Mouse (Mus musculus) E14TG2a.4 (cell line): Measurements from ENCODE around the gene Il1f5.
A peak's percentile ranks its signal among the peaks of the same experiment; 100 is the strongest.

Experiments
- H3K27me3 ChIP-seq: 2 replicates; pipeline ENCODE4 v1.6.1; 2014; ENCODE audit warnings: low read length, control low read depth; ENCODE audit not compliant: insufficient read depth
- H3K36me3 ChIP-seq: 2 replicates; pipeline ENCODE4 v1.6.1; 2014; ENCODE audit warnings: low read length, control low read depth; ENCODE audit not compliant: insufficient read depth
- H3K4me1 ChIP-seq: replicated peaks from 2 replicates; pipeline ENCODE4 v1.6.1; 2014; ENCODE audit warnings: low read depth, low read length, control low read depth
- H3K4me3 ChIP-seq: replicated peaks from 2 replicates; pipeline ENCODE4 v1.5.1; 2014; ENCODE audit warnings: mild to moderate bottlenecking, low read length
- H3K9me3 ChIP-seq: 2 replicates; pipeline ENCODE4 v1.6.1; 2014; ENCODE audit warnings: low read length, control low read depth
- CTCF ChIP-seq: conservative IDR thresholded peaks from 2 replicates; pipeline ENCODE4 v1.5.1; 2014; ENCODE audit warnings: low read length
- NANOG ChIP-seq: IDR thresholded peaks from 2 replicates; pipeline ENCODE4 v1.6.1; 2014; ENCODE audit warnings: borderline replicate concordance, low read length, mixed read lengths
- POU5F1 ChIP-seq: IDR thresholded peaks from 2 replicates; pipeline ENCODE4 v1.6.1; 2014; ENCODE audit warnings: low read length, borderline replicate concordance

Il1f5 gene

DNA sequence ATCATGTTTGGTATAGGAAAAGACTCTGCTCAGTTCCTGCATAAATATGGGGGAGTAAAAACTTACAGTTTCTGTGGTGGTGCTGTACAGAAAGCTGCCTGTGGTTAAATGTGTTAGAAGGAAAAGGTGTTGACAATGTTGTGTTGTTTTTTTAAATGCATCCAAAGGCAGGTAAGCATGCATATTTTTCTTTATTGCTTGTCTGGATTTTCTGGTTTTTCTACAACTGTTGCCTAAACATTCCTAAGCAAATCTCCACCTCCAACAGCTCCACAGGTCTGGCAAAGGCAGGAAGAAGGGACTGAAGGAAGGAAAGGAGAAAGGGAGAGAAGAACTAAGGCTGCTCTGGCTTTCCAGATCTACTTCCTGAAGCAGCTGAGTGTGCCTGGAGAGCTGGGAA, at the start of gene Il1f5:
TSS of gene Il1f5 (plus strand) at position 301 of the 400 bp plus-strand sequence.
- Histone ChIP-seq H3K9me3 (peaks cover 9% of the 10 kb centered on the region; the same call in 1 of the 2 replicates), H3K36me3 (no peaks in the 10 kb centered on the region), H3K4me3 (no peak within 1 kb of the TSS), H3K27me3 (0 out of 2 replicates have a peak, but pooled peaks cover 2% of the 10 kb centered on the region), H3K4me1 (no peaks in the 10 kb centered on the region)
- TF ChIP-seq NANOG, result no peak
- TF ChIP-seq POU5F1, result no peak
- no peak for TF ChIP-seq CTCF

DNA sequence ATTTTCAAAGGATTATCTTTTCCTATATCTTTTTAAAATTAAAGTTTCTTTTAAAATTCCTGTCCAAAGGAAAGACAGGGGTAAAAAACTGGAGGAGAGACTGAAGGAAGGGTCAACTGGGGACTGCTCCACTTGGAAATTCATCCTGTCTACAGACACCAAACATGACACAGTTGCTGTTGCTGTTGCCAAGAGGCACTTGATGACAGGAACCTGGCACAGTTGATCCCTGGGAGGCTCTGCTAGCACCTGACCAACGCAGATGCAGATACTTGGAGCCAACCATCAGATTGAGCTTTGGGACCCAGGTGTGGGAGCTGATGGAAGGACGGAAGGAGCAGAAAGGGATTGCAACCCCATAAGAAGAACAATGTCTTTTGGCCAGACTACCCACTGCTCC, 49.6 kb upstream of the Il1f5 start:
- H3K27me3 ChIP-seq, result no peaks in the 10 kb centered on the region
- no peak overlapping the region for H3K4me3 ChIP-seq
- TF ChIP-seq NANOG (no peak), CTCF (no peak), POU5F1 (no peak)
- no peaks in the 10 kb centered on the region for H3K36me3 ChIP-seq
- H3K4me1 ChIP-seq, result no peaks in the 10 kb centered on the region
- peaks cover 5% of the 10 kb centered on the region; the same call in 1 of the 2 replicates for H3K9me3 ChIP-seq

DNA sequence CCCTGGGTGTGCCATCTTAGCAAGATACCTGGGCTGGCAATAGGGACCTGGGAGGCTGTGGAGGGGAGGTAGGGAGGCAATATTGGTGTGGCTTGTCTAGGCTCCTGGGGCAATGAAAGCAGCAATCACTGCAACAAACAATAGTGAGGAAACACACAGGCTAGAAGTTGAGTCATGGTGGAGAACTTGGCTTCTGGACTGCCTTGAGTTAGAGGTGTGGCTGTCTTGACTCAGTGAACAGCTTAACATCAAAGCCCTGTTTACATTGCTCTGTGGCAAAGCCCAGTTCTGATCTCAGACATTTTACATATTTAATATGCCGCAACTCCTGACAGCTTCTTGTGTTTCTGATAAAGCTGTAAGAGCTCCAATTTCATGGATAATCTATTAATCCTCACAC, 9.3 kb upstream of the Il1f5 start:
- no peaks in the 10 kb centered on the region for H3K9me3 ChIP-seq
- H3K27me3 ChIP-seq, result no peaks in the 10 kb centered on the region
- TF ChIP-seq POU5F1 (no peak), CTCF (no peak), NANOG (no peak)
- no peaks in the 10 kb centered on the region for H3K36me3 ChIP-seq
- H3K4me3 ChIP-seq, result no peak overlapping the region
- H3K4me1 ChIP-seq, result no peaks in the 10 kb centered on the region

DNA sequence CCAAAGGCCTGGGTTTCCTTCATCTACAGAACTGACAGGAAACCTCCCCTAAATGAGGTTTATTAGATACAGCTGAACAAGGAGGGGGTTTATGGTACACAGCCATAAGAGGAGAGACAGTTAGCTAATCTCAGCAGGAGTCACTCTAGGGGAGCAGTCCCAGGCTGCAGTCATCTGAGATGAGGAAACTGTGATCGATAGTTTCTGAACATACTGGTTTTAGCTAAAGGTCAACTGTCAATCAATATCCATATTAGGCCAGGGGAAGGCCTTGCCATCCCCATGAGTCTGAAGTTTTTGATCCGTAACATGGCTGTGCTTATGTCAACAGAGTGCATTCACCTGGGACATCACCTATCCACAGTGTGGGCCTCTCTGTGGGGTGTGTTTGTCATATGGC, 3.1 kb upstream of the Il1f5 start:
- Histone ChIP-seq H3K4me3 (no peak overlapping the region), H3K36me3 (no peaks in the 10 kb centered on the region), H3K27me3 (no peaks in the 10 kb centered on the region), H3K4me1 (no peaks in the 10 kb centered on the region), H3K9me3 (peaks cover 9% of the 10 kb centered on the region; the same call in 1 of the 2 replicates)
- TF ChIP-seq POU5F1, result no peak
- no peak for TF ChIP-seq NANOG
- TF ChIP-seq CTCF, result no peak

DNA sequence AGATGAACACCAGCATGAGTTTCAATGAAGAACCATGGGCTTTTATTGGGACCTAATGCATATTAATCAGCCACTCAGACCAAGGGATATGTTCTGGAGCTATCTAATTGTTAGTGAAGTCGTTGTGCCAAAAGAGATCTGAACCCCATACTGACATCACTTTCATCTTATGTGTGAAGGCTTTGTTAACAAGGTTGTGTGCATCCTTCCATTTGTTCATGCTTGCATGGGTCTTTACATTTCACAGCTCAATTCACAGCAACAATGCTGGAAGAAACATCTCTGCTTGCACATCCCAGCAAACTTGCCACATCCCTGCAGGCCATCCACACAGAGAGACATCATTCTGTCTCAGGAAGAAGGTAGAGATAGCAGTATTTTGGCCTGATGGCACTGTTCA, 1.6 kb upstream of the Il1f5 start:
- Histone ChIP-seq H3K4me1 (no peaks in the 10 kb centered on the region), H3K36me3 (no peaks in the 10 kb centered on the region), H3K27me3 (no peaks in the 10 kb centered on the region), H3K4me3 (no peak overlapping the region), H3K9me3 (peaks cover 9% of the 10 kb centered on the region; the same call in 1 of the 2 replicates)
- TF ChIP-seq POU5F1 (no peak), NANOG (no peak), CTCF (no peak)

DNA sequence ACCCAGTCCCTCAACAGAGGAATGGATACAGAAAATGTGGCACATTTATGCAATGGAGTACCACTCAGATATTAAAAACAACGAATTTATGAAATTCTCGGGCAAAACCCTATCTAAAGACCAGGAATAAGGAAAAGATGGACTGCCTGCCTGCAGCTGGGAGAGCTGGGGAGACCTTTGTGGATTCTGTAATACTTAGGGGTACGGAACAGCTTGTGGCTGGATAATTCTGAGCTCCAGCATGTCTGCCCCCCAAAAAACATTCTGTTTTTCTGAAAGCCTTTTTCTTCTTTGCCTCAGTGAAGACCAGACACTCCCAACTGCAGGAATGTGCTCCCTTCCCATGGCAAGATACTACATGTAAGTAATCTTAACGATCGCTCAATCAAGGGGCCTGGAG, 14.1 kb downstream of the Il1f5 start, which contains the start of gene Il1f10:
TSS of gene Il1f10 (plus strand) at position 301 of the 400 bp plus-strand sequence.
- H3K4me3 ChIP-seq, result no peak within 1 kb of the TSS
- no peaks in the 10 kb centered on the region for H3K9me3 ChIP-seq
- TF ChIP-seq NANOG (no peak), CTCF (no peak), POU5F1 (no peak)
- no peaks in the 10 kb centered on the region for H3K27me3 ChIP-seq
- no peaks in the 10 kb centered on the region for H3K4me1 ChIP-seq
- no peaks in the 10 kb centered on the region for H3K36me3 ChIP-seq

- TF ChIP-seq POU5F1 (no peak), NANOG (no peak), CTCF (no peak)
- no peaks in the 10 kb centered on the region for H3K9me3 ChIP-seq
These were observed 17.9 kb downstream of the Il1f5 start for GRCm38 (mm10) chr2:24294616-24295015.

DNA sequence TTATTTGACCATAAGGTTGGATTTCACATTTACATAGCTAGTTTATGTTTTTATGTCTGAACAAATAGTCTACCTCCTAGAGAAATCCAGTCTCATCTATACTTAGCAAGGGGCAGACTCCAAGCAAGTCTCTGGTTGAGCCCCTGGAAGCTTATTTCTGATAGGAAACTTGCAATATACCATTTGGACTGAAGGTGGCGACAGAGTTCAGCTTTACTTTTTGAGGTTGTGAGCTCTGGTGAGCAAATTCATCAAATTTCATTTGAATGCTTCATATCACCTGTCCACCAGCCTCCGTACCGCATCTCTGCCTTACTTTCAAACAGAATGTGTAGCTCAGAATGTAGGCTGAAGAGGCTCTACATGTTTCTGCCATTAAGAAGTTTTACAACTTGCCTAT, 20.1 kb downstream of the Il1f5 start:
- Histone ChIP-seq H3K4me1 (peaks cover 5% of the 10 kb centered on the region), H3K36me3 (no peaks in the 10 kb centered on the region), H3K9me3 (no peaks in the 10 kb centered on the region), H3K4me3 (no peak overlapping the region), H3K27me3 (no peaks in the 10 kb centered on the region)
- no peak for TF ChIP-seq NANOG
- TF ChIP-seq CTCF, result peak; percentile 83

More at GRCm38 (mm10) chr2:24294616-24295015, 17.9 kb downstream of the Il1f5 start:
- Histone ChIP-seq H3K4me3 (no peak overlapping the region), H3K27me3 (no peaks in the 10 kb centered on the region), H3K36me3 (no peaks in the 10 kb centered on the region), H3K4me1 (no peaks in the 10 kb centered on the region)

- no peak for TF ChIP-seq NANOG
- TF ChIP-seq CTCF, result no peak
- no peak for TF ChIP-seq POU5F1
- H3K4me1 ChIP-seq, result no peaks in the 10 kb centered on the region
- no peaks in the 10 kb centered on the region for H3K9me3 ChIP-seq
- no peak overlapping the region for H3K4me3 ChIP-seq
- no peaks in the 10 kb centered on the region for H3K27me3 ChIP-seq
- no peaks in the 10 kb centered on the region for H3K36me3 ChIP-seq
These were observed 34.7 kb downstream of the Il1f5 start for GRCm38 (mm10) chr2:24311302-24312001.

DNA sequence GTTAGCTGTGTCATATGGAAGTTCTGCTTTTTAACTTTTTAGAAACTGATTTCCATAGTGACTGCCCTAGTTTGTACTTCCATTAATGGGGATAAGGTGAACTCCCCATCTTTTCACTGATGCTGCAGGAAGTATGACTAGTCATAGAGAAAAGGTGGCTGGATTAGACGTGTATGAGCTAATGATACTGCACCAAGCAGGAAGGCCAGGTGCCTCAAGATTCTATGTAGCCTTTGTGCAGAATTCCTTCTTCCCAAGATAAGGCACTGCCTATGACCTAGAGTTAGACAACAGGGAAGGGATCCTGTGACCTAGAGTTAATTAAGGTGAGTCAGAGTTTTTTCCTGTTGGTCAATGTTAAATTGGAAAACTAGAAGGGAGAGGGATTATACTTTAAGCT, 40.2 kb downstream of the Il1f5 start:
- no peaks in the 10 kb centered on the region for H3K4me1 ChIP-seq
- TF ChIP-seq CTCF (no peak), POU5F1 (no peak), NANOG (no peak)
- H3K36me3 ChIP-seq, result no peaks in the 10 kb centered on the region

More for the DNA sequence above, 40.2 kb downstream of the Il1f5 start:
- Histone ChIP-seq H3K9me3 (no peaks in the 10 kb centered on the region), H3K4me3 (no peak overlapping the region), H3K27me3 (no peaks in the 10 kb centered on the region)
